Mouse (Mus musculus): ENCODE measurements at regions not wholly inside any gene's neighbourhood (a gene's known extent, or its start where the extent isn't known, plus 50 kb on each side); places are given as distances from the start of the nearest gene placed in this dataset.
A peak's percentile ranks its signal among the peaks of the same experiment; 100 is the strongest.

- DNase-seq: no peak
Measured at GRCm38 (mm10) chr5:69954426-69954825, 362.3 kb upstream of the Gnpda2 start.

- DNase-seq: peak; percentile 83 to 91
Measured at GRCm38 (mm10) chr5:69931476-69931875, 339.3 kb upstream of the Gnpda2 start.

Data from cerebellum, postnatal 10 days (tissue).